In genomic region chr12:102439632-102440023, GRCm38 (mm10) we compare ENCODE assay signal across 8 mouse cellular contexts. TPM values are rescaled to one million over a fixed set of nuclear protein-coding genes. Genes with fewer than 3 reads are reported as not detected.
DNase-seq lines count a peak whose midpoint lies in the region; ATAC-seq lines count a peak whose summit lies in the region.

Gene Lgmn, minus strand, starts transcription at chr12:102439813.

- peak within 1 kb of the TSS; percentile 71 for H3K4me2 ChIP-seq in heart, embryonic 14.5 days (ENCODE audit: low read length)
- peak within 1 kb of the TSS; percentile 81 for H3K4me2 ChIP-seq in liver, embryonic 13.5 days
- H3K4me2 ChIP-seq in stomach, embryonic 16.5 days (ENCODE audit: low read depth, low read length), result peak within 1 kb of the TSS; percentile 82

- peaks cover 9% of the 10 kb centered on the region for H3K4me1 ChIP-seq in brown adipose tissue, adult 24 weeks (ENCODE audit: control insufficient read depth, insufficient read depth, insufficient read length, low read length)
- H3K4me1 ChIP-seq in heart, embryonic 14.5 days (ENCODE audit: control insufficient read depth in 2 of 2, insufficient read depth in 2 of 2, low read length in 2 of 2), result peaks cover 8 to 19% of the 10 kb centered on the region in 2 experiments
- H3K4me1 ChIP-seq in liver, embryonic 13.5 days (replicated peaks), result peaks cover 38% of the 10 kb centered on the region
- peaks cover 5% of the 10 kb centered on the region; the same call in 1 of the 2 replicates for H3K4me1 ChIP-seq in stomach, embryonic 16.5 days (ENCODE audit: control insufficient read depth, insufficient read depth, low read length)

- no peaks in the 10 kb centered on the region for H3K36me3 ChIP-seq in heart, embryonic 14.5 days (ENCODE audit: control insufficient read depth, insufficient read depth, low read length)
- no peaks in the 10 kb centered on the region for H3K36me3 ChIP-seq in liver, embryonic 13.5 days
- H3K36me3 ChIP-seq in stomach, embryonic 16.5 days (ENCODE audit: control insufficient read depth, insufficient read depth, low read length), result no peaks in the 10 kb centered on the region

- H3K9me3 ChIP-seq in heart, embryonic 14.5 days (ENCODE audit: control insufficient read depth, low read length), result no peaks in the 10 kb centered on the region
- H3K9me3 ChIP-seq in liver, embryonic 13.5 days (replicated peaks), result no peaks in the 10 kb centered on the region
- no peaks in the 10 kb centered on the region for H3K9me3 ChIP-seq in stomach, embryonic 16.5 days (replicated peaks; ENCODE audit: control insufficient read depth, low read length)

- H3K4me3 ChIP-seq in brown adipose tissue, adult 24 weeks (ENCODE audit: insufficient read depth, low read depth, low read length), result peak within 1 kb of the TSS; percentile 88
- H3K4me3 ChIP-seq in heart, embryonic 14.5 days (ENCODE audit: control insufficient read depth in 1 of 2, insufficient read depth in 1 of 2, low read depth in 1 of 2, low read length in 2 of 2), result peak within 1 kb of the TSS; percentile 53 to 98
- H3K4me3 ChIP-seq in liver, embryonic 13.5 days (replicated peaks), result peak within 1 kb of the TSS; percentile 61
- H3K4me3 ChIP-seq in stomach, embryonic 16.5 days (replicated peaks; ENCODE audit: low read length), result peak within 1 kb of the TSS; percentile 80

- DNase-seq in CD4-positive, CD25-positive, alpha-beta regulatory T cell, adult 2 months (ENCODE audit: low read depth, low spot score), result peak; percentile 95
- peak; percentile 95 for DNase-seq in fibroblast of lung, adult 2 months (ENCODE audit: low read depth)
- peak; percentile 99 for DNase-seq in kidney, postnatal 14 days
- DNase-seq in liver, embryonic 13.5 days, result peak; percentile 96
- peak; percentile 95 for DNase-seq in neural tube, embryonic 10.5 days (ENCODE audit: extremely low spot score, low spot score)

- peak within 1 kb of the TSS; percentile 74 for H3K9ac ChIP-seq in heart, embryonic 14.5 days (ENCODE audit: low read length)
- H3K9ac ChIP-seq in liver, embryonic 13.5 days, result peak within 1 kb of the TSS; percentile 60
- peak within 1 kb of the TSS; percentile 84 for H3K9ac ChIP-seq in stomach, embryonic 16.5 days (ENCODE audit: low read length)

- ATAC-seq in heart, embryonic 14.5 days (ENCODE audit: insufficient number of reproducible peaks, insufficient read depth, low FRiP score, low read depth), result peak; percentile 98
- ATAC-seq in liver, embryonic 13.5 days (ENCODE audit: low read depth), result peak; percentile 99
- ATAC-seq in stomach, embryonic 16.5 days (ENCODE audit: insufficient read depth, low FRiP score), result peak; percentile 100

- 0% methylated on average over 28 of the region's 28 CpGs for WGBS in heart, embryonic 14.5 days
- WGBS in liver, embryonic 13.5 days (ENCODE audit: insufficient replicate concordance), result 1% methylated on average over 28 of the region's 28 CpGs
- WGBS in stomach, embryonic 16.5 days, result under 1% methylated on average over 28 of the region's 28 CpGs

- peak within 1 kb of the TSS; percentile 49 for H3K27ac ChIP-seq in brown adipose tissue, adult 24 weeks (replicated peaks; ENCODE audit: low read depth, low read length)
- peak within 1 kb of the TSS; percentile 87 to 89 for H3K27ac ChIP-seq in heart, embryonic 14.5 days (replicated peaks in 1 of 2; ENCODE audit: control insufficient read depth in 1 of 2, insufficient read depth in 1 of 2, low read depth in 2 of 2, low read length in 2 of 2)
- no peak within 1 kb of the TSS for H3K27ac ChIP-seq in liver, embryonic 13.5 days
- H3K27ac ChIP-seq in stomach, embryonic 16.5 days (ENCODE audit: low read length), result peak within 1 kb of the TSS; percentile 27; the same call in 1 of the 2 replicates

- H3K27me3 ChIP-seq in heart, embryonic 14.5 days (ENCODE audit: control insufficient read depth, insufficient read depth, low read length), result no peaks in the 10 kb centered on the region
- H3K27me3 ChIP-seq in liver, embryonic 13.5 days, result peaks cover 7% of the 10 kb centered on the region
- no peaks in the 10 kb centered on the region for H3K27me3 ChIP-seq in stomach, embryonic 16.5 days (ENCODE audit: control insufficient read depth, insufficient read depth, low read length)

RNA-seq across cellular contexts. Expression of gene Lgmn, which starts in this region (rescaled TPM):
- polyA plus RNA-seq in brown adipose tissue, adult 24 weeks (2012; ENCODE audit: insufficient read depth, insufficient read length, missing spikeins), result 48.1 and 50.2 TPM in 2 replicates
- 120 and 126 TPM in 2 replicates for polyA plus RNA-seq in heart, embryonic 14.5 days (2014; fragmentation: Nextera tagmentation; extraction: Ambion mirVana)
- 55.8 and 59.0 TPM in 2 replicates for polyA plus RNA-seq in liver, embryonic 13.5 days (2015; fragmentation: Nextera tagmentation; extraction: Ambion mirVana)
- polyA plus RNA-seq in stomach, embryonic 16.5 days (2015; fragmentation: Nextera tagmentation; extraction: Ambion mirVana), result 86.5 and 90.3 TPM in 2 replicates
